Mouse (Mus musculus): ENCODE results near the gene Gjc1. TPM values are rescaled to one million over a fixed set of nuclear protein-coding genes. Genes with fewer than 3 reads are reported as not detected.

The Gjc1 gene
- total RNA-seq, 2 experiments from 2014 or later: not detected

GRCm38 (mm10) chr11:102752896-102753590 lies 66.5 kb downstream of the Gjc1 start:
- no peak for ATAC-seq (replicated peaks; ENCODE audit: low FRiP score, poor library complexity, severe bottlenecking)

GRCm38 (mm10) chr11:102749712-102750111 lies 69.8 kb downstream of the Gjc1 start:
- no peak for ATAC-seq (replicated peaks; ENCODE audit: low FRiP score, poor library complexity, severe bottlenecking)

Other genes starting within 250 kb of the Gjc1 start
- not detected in 2 replicates for gene Gm11627, start 240.2 kb downstream of the Gjc1 start, total RNA-seq (2015; ENCODE audit: low replicate concordance)
- gene Gm11627, start 240.2 kb downstream of the Gjc1 start, total RNA-seq (2017; ENCODE audit: low replicate concordance): not detected in 2 replicates
- not detected in 2 replicates for gene Fzd2, start 215.3 kb downstream of the Gjc1 start, total RNA-seq (2015; ENCODE audit: low replicate concordance)
- gene Fzd2, start 215.3 kb downstream of the Gjc1 start, total RNA-seq (2017; ENCODE audit: low replicate concordance): not detected in 2 replicates
- not detected in 2 replicates for gene Meioc, start 156.0 kb downstream of the Gjc1 start, total RNA-seq (2015; ENCODE audit: low replicate concordance)
- not detected in 2 replicates for gene Meioc, start 156.0 kb downstream of the Gjc1 start, total RNA-seq (2017; ENCODE audit: low replicate concordance)
- 6.7 and 7.6 TPM in 2 replicates for gene Ccdc43, start 121.9 kb downstream of the Gjc1 start, total RNA-seq (2015; ENCODE audit: low replicate concordance)
- 4.0 and 8.1 TPM in 2 replicates for gene Ccdc43, start 121.9 kb downstream of the Gjc1 start, total RNA-seq (2017; ENCODE audit: low replicate concordance)
- gene Adam11, start 58.3 kb downstream of the Gjc1 start, total RNA-seq (2015; ENCODE audit: low replicate concordance): not detected in 2 replicates
- gene Adam11, start 58.3 kb downstream of the Gjc1 start, total RNA-seq (2017; ENCODE audit: low replicate concordance): not detected in 2 replicates
- not detected in 2 replicates for gene Higd1b, start 16.1 kb upstream of the Gjc1 start, total RNA-seq (2015; ENCODE audit: low replicate concordance)
- gene Higd1b, start 16.1 kb upstream of the Gjc1 start, total RNA-seq (2017; ENCODE audit: low replicate concordance): not detected in 2 replicates
- 93.7 and 136 TPM in 2 replicates for gene Eftud2, start 61.3 kb upstream of the Gjc1 start, total RNA-seq (2015; ENCODE audit: low replicate concordance)
- gene Eftud2, start 61.3 kb upstream of the Gjc1 start, total RNA-seq (2017; ENCODE audit: low replicate concordance): 89.9 and 133 TPM in 2 replicates
- not detected in 2 replicates for gene Ccdc103, start 61.5 kb upstream of the Gjc1 start, total RNA-seq (2015; ENCODE audit: low replicate concordance)
- gene Ccdc103, start 61.5 kb upstream of the Gjc1 start, total RNA-seq (2017; ENCODE audit: low replicate concordance): 1.3 TPM in 1 of 2 replicates, not detected in the other
- gene Fam187a, start 65.5 kb upstream of the Gjc1 start, total RNA-seq (2015; ENCODE audit: low replicate concordance): not detected in 2 replicates
- not detected in 2 replicates for gene Fam187a, start 65.5 kb upstream of the Gjc1 start, total RNA-seq (2017; ENCODE audit: low replicate concordance)
- 31.0 and 38.9 TPM in 2 replicates for gene Gfap, start 81.2 kb upstream of the Gjc1 start, total RNA-seq (2015; ENCODE audit: low replicate concordance)
- gene Gfap, start 81.2 kb upstream of the Gjc1 start, total RNA-seq (2017; ENCODE audit: low replicate concordance): 56.2 and 59.8 TPM in 2 replicates
- 174 and 202 TPM in 2 replicates for gene Kif18b, start 105.4 kb upstream of the Gjc1 start, total RNA-seq (2015; ENCODE audit: low replicate concordance)
- 136 and 165 TPM in 2 replicates for gene Kif18b, start 105.4 kb upstream of the Gjc1 start, total RNA-seq (2017; ENCODE audit: low replicate concordance)
- not detected in 2 replicates for gene C1ql1, start 127.0 kb upstream of the Gjc1 start, total RNA-seq (2015; ENCODE audit: low replicate concordance)
- not detected in 2 replicates for gene C1ql1, start 127.0 kb upstream of the Gjc1 start, total RNA-seq (2017; ENCODE audit: low replicate concordance)
- gene Nmt1, start 208.5 kb upstream of the Gjc1 start, total RNA-seq (2015; ENCODE audit: low replicate concordance): 25.2 and 31.0 TPM in 2 replicates
- gene Nmt1, start 208.5 kb upstream of the Gjc1 start, total RNA-seq (2017; ENCODE audit: low replicate concordance): 27.1 and 35.8 TPM in 2 replicates
- 6.8 and 13.4 TPM in 2 replicates for gene Dcakd, start 208.6 kb upstream of the Gjc1 start, total RNA-seq (2015; ENCODE audit: low replicate concordance)
- gene Dcakd, start 208.6 kb upstream of the Gjc1 start, total RNA-seq (2017; ENCODE audit: low replicate concordance): 4.4 and 10.7 TPM in 2 replicates

Data from erythroid progenitor cell, adult 5-6 weeks (primary cell).